ENCODE assay signal across 26 mouse cellular contexts in the genomic region with DNA sequence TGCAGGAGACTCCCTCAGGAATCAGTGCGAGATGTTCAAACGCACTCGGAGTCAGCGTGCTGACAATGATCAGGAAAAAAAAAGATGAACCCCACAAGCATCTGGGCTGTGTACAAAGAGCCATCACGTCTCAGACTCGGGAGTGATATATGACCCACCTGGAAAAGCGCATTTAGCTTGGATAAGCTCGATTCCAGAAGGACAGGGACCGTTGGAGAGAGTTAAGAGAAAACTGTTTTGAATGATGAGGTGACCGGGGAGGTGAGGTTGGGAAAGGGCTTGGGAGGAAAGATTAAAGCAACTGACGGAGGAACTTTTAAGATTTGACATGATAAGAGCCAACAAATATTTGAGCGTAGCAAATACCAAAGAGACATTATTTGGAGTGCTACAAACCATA.
DNase-seq lines count a peak whose midpoint lies in the region; ATAC-seq and TF ChIP-seq lines count a peak whose summit lies in the region.
"Had no signal": no experiment of that assay in that cellular context is flagged by ENCODE, and none has a peak within 500 bp of the region (broad histone marks: within the 10 kb centered on the region; RNA-seq: fewer than 3 reads in every experiment).

No protein-coding gene starts in this region.

- no peaks in the 10 kb centered on the region for H3K9me3 ChIP-seq in hindbrain, postnatal 0 days (ENCODE audit: low read length)
- no peaks in the 10 kb centered on the region for H3K9me3 ChIP-seq in hindbrain, embryonic 13.5 days
- H3K9me3 ChIP-seq in midbrain, embryonic 11.5 days (ENCODE audit: control insufficient read depth, low read length) = no peaks in the 10 kb centered on the region
- H3K9me3 ChIP-seq in midbrain, postnatal 0 days (ENCODE audit: low read length) = no peaks in the 10 kb centered on the region
- H3K9me3 ChIP-seq: embryonic facial prominence, embryonic 12.5 days; forebrain, embryonic 12.5 days; forebrain, embryonic 15.5 days; heart, embryonic 12.5 days; heart, embryonic 15.5 days; hindbrain, embryonic 12.5 days had no signal

- H3K27ac ChIP-seq in hindbrain, postnatal 0 days = no peak overlapping the region
- no peak overlapping the region for H3K27ac ChIP-seq in hindbrain, embryonic 13.5 days
- no peak overlapping the region for H3K27ac ChIP-seq in midbrain, embryonic 11.5 days (ENCODE audit: low read depth, low read length)
- no peak overlapping the region for H3K27ac ChIP-seq in midbrain, postnatal 0 days (ENCODE audit: low read depth, low read length)
- H3K27ac ChIP-seq: embryonic facial prominence, embryonic 12.5 days; forebrain, embryonic 12.5 days; forebrain, embryonic 15.5 days; heart, embryonic 15.5 days; hindbrain, embryonic 12.5 days had no signal

- peak; percentile 54 for DNase-seq in embryo, embryonic 10 days (ENCODE audit: low spot score)
- no peak for DNase-seq in embryo, embryonic 9.5 days (ENCODE audit: extremely low spot score)
- peak; percentile 8 for DNase-seq in hindbrain, postnatal 0 days (ENCODE audit: low spot score)
- peak; percentile 69 for DNase-seq in midbrain, embryonic 11.5 days (ENCODE audit: low spot score, missing footprints)
- DNase-seq in midbrain, postnatal 0 days (ENCODE audit: low spot score) = no peak
- peak; percentile 61 for DNase-seq in mesoderm, embryonic 11.5 days (ENCODE audit: low read depth, low spot score)
- no peak for DNase-seq in left cerebral cortex, adult 18-20 months (ENCODE audit: low spot score in 2 of 2)
- DNase-seq: adrenal gland, adult 8-10 months; adrenal gland, postnatal 25 days; cerebellum, adult 11-12 months; cerebellum, adult 8-10 months; cerebellum, postnatal 10 days; cerebellum, postnatal 36 days; gastrocnemius, postnatal 25 days; heart, adult 18-20 months; heart, postnatal 10 days; heart, postnatal 36 days had no signal

- H3K4me3 ChIP-seq in hindbrain, postnatal 0 days (ENCODE audit: low read length) = no peak overlapping the region
- no peak overlapping the region for H3K4me3 ChIP-seq in hindbrain, embryonic 13.5 days
- no peak overlapping the region for H3K4me3 ChIP-seq in midbrain, embryonic 11.5 days (ENCODE audit: low read depth, low read length)
- H3K4me3 ChIP-seq in midbrain, postnatal 0 days (ENCODE audit: low read depth, low read length) = no peak overlapping the region
- H3K4me3 ChIP-seq: embryonic facial prominence, embryonic 12.5 days; erythroblast, embryonic 14.5 days; forebrain, embryonic 12.5 days; forebrain, embryonic 15.5 days; heart, embryonic 12.5 days; heart, embryonic 15.5 days; hindbrain, embryonic 12.5 days had no signal

- H3K36me3 ChIP-seq in hindbrain, postnatal 0 days (ENCODE audit: insufficient read depth, low read length) = no peaks in the 10 kb centered on the region
- no peaks in the 10 kb centered on the region for H3K36me3 ChIP-seq in hindbrain, embryonic 13.5 days
- no peaks in the 10 kb centered on the region for H3K36me3 ChIP-seq in midbrain, embryonic 11.5 days (ENCODE audit: control insufficient read depth, insufficient read depth, low read length)
- no peaks in the 10 kb centered on the region for H3K36me3 ChIP-seq in midbrain, postnatal 0 days (ENCODE audit: insufficient read depth, low read length)
- H3K36me3 ChIP-seq: embryonic facial prominence, embryonic 12.5 days; forebrain, embryonic 12.5 days; forebrain, embryonic 15.5 days; heart, embryonic 12.5 days; heart, embryonic 15.5 days; hindbrain, embryonic 12.5 days had no signal

- H3K4me2 ChIP-seq in hindbrain, postnatal 0 days (ENCODE audit: low read depth, low read length) = no peak overlapping the region
- no peak overlapping the region for H3K4me2 ChIP-seq in hindbrain, embryonic 13.5 days
- no peak overlapping the region for H3K4me2 ChIP-seq in midbrain, embryonic 11.5 days
- no peak overlapping the region for H3K4me2 ChIP-seq in midbrain, postnatal 0 days (ENCODE audit: low read depth, low read length, poor library complexity, severe bottlenecking)
- H3K4me2 ChIP-seq: embryonic facial prominence, embryonic 12.5 days; forebrain, embryonic 12.5 days; forebrain, embryonic 15.5 days; heart, embryonic 12.5 days; heart, embryonic 15.5 days; hindbrain, embryonic 12.5 days had no signal

- no peaks in the 10 kb centered on the region for H3K27me3 ChIP-seq in hindbrain, postnatal 0 days (ENCODE audit: insufficient read depth, low read length)
- no peaks in the 10 kb centered on the region for H3K27me3 ChIP-seq in hindbrain, embryonic 13.5 days
- no peaks in the 10 kb centered on the region for H3K27me3 ChIP-seq in midbrain, embryonic 11.5 days (ENCODE audit: control insufficient read depth, insufficient read depth, low read length)
- H3K27me3 ChIP-seq in midbrain, postnatal 0 days (ENCODE audit: insufficient read depth, low read length) = no peaks in the 10 kb centered on the region
- H3K27me3 ChIP-seq: embryonic facial prominence, embryonic 12.5 days; forebrain, embryonic 12.5 days; forebrain, embryonic 15.5 days; heart, embryonic 12.5 days; heart, embryonic 15.5 days; hindbrain, embryonic 12.5 days had no signal

- WGBS in hindbrain, postnatal 0 days = 67% methylated on average over 12 of the region's 12 CpGs
- 66% methylated on average over 12 of the region's 12 CpGs for WGBS in hindbrain, embryonic 13.5 days
- WGBS in midbrain, embryonic 11.5 days = 83% methylated on average over 12 of the region's 12 CpGs
- WGBS in midbrain, postnatal 0 days = 64% methylated on average over 12 of the region's 12 CpGs

- TF ChIP-seq CTCF in hindbrain, postnatal 0 days (IDR thresholded peaks at IDR 0.05; ENCODE audit: low read depth) = no peak
- no peak for TF ChIP-seq CTCF in midbrain, postnatal 0 days (IDR thresholded peaks at IDR 0.05)

- no peak for ATAC-seq in hindbrain, postnatal 0 days
- ATAC-seq in hindbrain, embryonic 13.5 days (ENCODE audit: low FRiP score) = no peak
- ATAC-seq in midbrain, embryonic 11.5 days (ENCODE audit: low FRiP score) = no peak
- no peak for ATAC-seq in midbrain, postnatal 0 days (ENCODE audit: low FRiP score)
- ATAC-seq: activated CD4-positive, CD25-positive, alpha-beta regulatory T cell, adult 4 months; forebrain, embryonic 15.5 days had no signal

- no peaks in the 10 kb centered on the region for H3K4me1 ChIP-seq in hindbrain, postnatal 0 days (ENCODE audit: insufficient read depth, low read length)
- H3K4me1 ChIP-seq in hindbrain, embryonic 13.5 days (replicated peaks) = no peaks in the 10 kb centered on the region; the same call in 1 of the 2 replicates
- no peaks in the 10 kb centered on the region for H3K4me1 ChIP-seq in midbrain, embryonic 11.5 days (ENCODE audit: control insufficient read depth, insufficient read depth, low read length)
- H3K4me1 ChIP-seq in midbrain, postnatal 0 days (ENCODE audit: insufficient read depth, low read length) = no peaks in the 10 kb centered on the region
- H3K4me1 ChIP-seq: forebrain, embryonic 12.5 days; forebrain, embryonic 15.5 days; heart, embryonic 12.5 days; heart, embryonic 15.5 days; hindbrain, embryonic 12.5 days had no signal

- H3K9ac ChIP-seq in hindbrain, postnatal 0 days (replicated peaks; ENCODE audit: low read length) = no peak overlapping the region
- no peak overlapping the region for H3K9ac ChIP-seq in hindbrain, embryonic 13.5 days
- H3K9ac ChIP-seq in midbrain, embryonic 11.5 days (ENCODE audit: low read length) = no peak overlapping the region
- H3K9ac ChIP-seq in midbrain, postnatal 0 days (replicated peaks; ENCODE audit: low read length, poor library complexity, severe bottlenecking) = no peak overlapping the region
- H3K9ac ChIP-seq: embryonic facial prominence, embryonic 12.5 days; forebrain, embryonic 12.5 days; forebrain, embryonic 15.5 days; heart, embryonic 12.5 days; heart, embryonic 15.5 days; hindbrain, embryonic 12.5 days had no signal

Comparison
In these comparisons a context has a peak if more than half of its experiments do, and no peak if none do; other contexts are left out.
1. DNase-seq: peak in embryo, embryonic 10 days (single experiment), hindbrain, postnatal 0 days (single experiment), midbrain, embryonic 11.5 days (single experiment) and mesoderm, embryonic 11.5 days (single experiment); none in embryo, embryonic 9.5 days (single experiment), midbrain, postnatal 0 days (single experiment) and left cerebral cortex, adult 18-20 months (0 of 2).